Mouse (Mus musculus): ENCODE data around the gene Rnf5.

DNA sequence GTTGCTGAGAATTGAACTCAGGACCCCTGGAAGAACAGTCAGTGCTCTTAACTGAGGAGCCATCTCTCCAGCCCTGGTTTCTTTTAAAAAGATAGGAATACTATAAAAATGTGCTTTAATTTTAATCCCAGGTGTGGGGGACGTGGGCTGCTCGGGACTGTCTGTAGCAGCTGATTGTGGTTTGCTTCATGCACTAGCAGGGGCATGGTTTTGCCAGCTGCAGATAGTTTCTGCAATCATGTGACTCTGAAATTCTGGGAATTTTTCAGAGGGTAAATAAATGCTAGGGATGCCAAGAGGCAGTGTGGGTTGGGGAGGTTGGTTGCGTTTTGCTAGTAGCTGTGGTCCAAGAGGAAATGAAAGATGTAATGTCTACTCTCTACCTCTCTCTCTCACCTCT is 38.5 kb upstream of the Rnf5 start:
- TF ChIP-seq POLR2A (IDR thresholded peaks at IDR 0.05; ENCODE audit: extremely low read depth, insufficient read depth, low read length) (no peak), CTCF (IDR thresholded peaks at IDR 0.05; ENCODE audit: extremely low read depth, insufficient read depth, low read length) (no peak)
